Mouse (Mus musculus) retina, adult 2 months (tissue): ENCODE measurements around the gene Utp4.
A peak's percentile ranks its signal among the peaks of the same experiment; 100 is the strongest.
"Not testable (repeated sequence)": the region's sequence is repeated elsewhere in the genome, so short reads cannot be mapped to it uniquely, and the experiment has no call there.

Source experiments
- DNase-seq: peaks from one replicate; pipeline ENCODE4 v3.0.0-alpha.2; 2012; ENCODE audit warnings: low read depth, low spot score

Utp4 gene

GRCm38 (mm10) chr8:106893481-106894156 lies at the start of gene Utp4:
TSS of gene Utp4 (plus strand) at chr8:106893636.
- DNase-seq = peak; percentile 68

GRCm38 (mm10) chr8:106850034-106850433 lies 43.4 kb upstream of the Utp4 start:
- DNase-seq = no peak

- DNase-seq = peak; percentile 39
Observed at GRCm38 (mm10) chr8:106854534-106855241, 38.7 kb upstream of the Utp4 start.

- DNase-seq = no peak
Observed at GRCm38 (mm10) chr8:106855242-106855562, 38.2 kb upstream of the Utp4 start.

GRCm38 (mm10) chr8:106862845-106863244 lies 30.6 kb upstream of the Utp4 start:
- DNase-seq = no peak

GRCm38 (mm10) chr8:106865354-106865753 lies 28.1 kb upstream of the Utp4 start:
- no peak for DNase-seq

- DNase-seq = no peak
Observed at GRCm38 (mm10) chr8:106870051-106870450, 23.4 kb upstream of the Utp4 start, which contains the start of gene Has3. TSS of gene Has3 (plus strand) at chr8:106870242.

GRCm38 (mm10) chr8:106870537-106871327 lies 22.7 kb upstream of the Utp4 start:
- DNase-seq = no peak

GRCm38 (mm10) chr8:106871328-106871926 lies 22.0 kb upstream of the Utp4 start:
- DNase-seq = no peak

- DNase-seq = no peak
Observed at GRCm38 (mm10) chr8:106871931-106872371, 21.5 kb upstream of the Utp4 start.

GRCm38 (mm10) chr8:106872454-106873034 lies 20.9 kb upstream of the Utp4 start:
- DNase-seq = no peak

- no peak for DNase-seq
Observed at GRCm38 (mm10) chr8:106880121-106880707, 13.2 kb upstream of the Utp4 start.

GRCm38 (mm10) chr8:106884094-106884493 lies 9.3 kb upstream of the Utp4 start:
- DNase-seq = not testable (repeated sequence)

- not testable (repeated sequence) for DNase-seq
Observed at GRCm38 (mm10) chr8:106884826-106885400, 8.5 kb upstream of the Utp4 start.

- peak; percentile 75 for DNase-seq
Observed at GRCm38 (mm10) chr8:106887336-106888189, 5.9 kb upstream of the Utp4 start.

GRCm38 (mm10) chr8:106888803-106889202 lies 4.6 kb upstream of the Utp4 start:
- DNase-seq = no peak

- no peak for DNase-seq
Observed at GRCm38 (mm10) chr8:106892210-106892805, 1.1 kb upstream of the Utp4 start.

- DNase-seq = no peak
Observed at GRCm38 (mm10) chr8:106892806-106893451, 507 bp upstream of the Utp4 start.

GRCm38 (mm10) chr8:106899473-106899872 lies 6.0 kb downstream of the Utp4 start:
- no peak for DNase-seq
